Mouse (Mus musculus) limb, embryonic 13.5 days (tissue): ENCODE results near the gene Slc2a12. TPM values are rescaled to one million over a fixed set of nuclear protein-coding genes. Genes with fewer than 3 reads are reported as not detected.

ENCODE experiments used
- ATAC-seq: fragments of 200-750 bp; cut with Nextera tagmentation; 2 replicates; pipeline ENCODE4 v1.8.0; 2017; ENCODE audit warnings: low read depth, moderate number of reproducible peaks, moderate TSS enrichment; ENCODE audit not compliant: low FRiP score
- H3K27ac ChIP-seq: fragments of 300-500 bp; sonication (generic); 2 replicates; pipeline ENCODE4 v1.5.1; 2015; ENCODE audit warnings: inconsistent platforms, mild to moderate bottlenecking, moderate library complexity
- H3K27me3 ChIP-seq: fragments of 300-500 bp; sonication (generic); 2 replicates; pipeline ENCODE4 v1.6.1; 2015; ENCODE audit warnings: mild to moderate bottlenecking, inconsistent platforms
- H3K36me3 ChIP-seq: fragments of 300-500 bp; sonication (generic); 2 replicates; pipeline ENCODE4 v1.6.1; 2015; ENCODE audit warnings: inconsistent platforms, mild to moderate bottlenecking, moderate library complexity
- H3K4me1 ChIP-seq: fragments of 300-500 bp; sonication (generic); 2 replicates; pipeline ENCODE4 v1.6.1; 2015; ENCODE audit warnings: inconsistent platforms
- H3K4me2 ChIP-seq: fragments of 300-500 bp; sonication (generic); replicated peaks from 2 replicates; pipeline ENCODE4 v1.6.1; 2015; ENCODE audit warnings: inconsistent platforms, mild to moderate bottlenecking, moderate library complexity
- H3K4me3 ChIP-seq: fragments of 300-500 bp; sonication (generic); 2 replicates; pipeline ENCODE4 v1.5.1; 2015; ENCODE audit warnings: moderate library complexity, mild to moderate bottlenecking, inconsistent platforms
- H3K9ac ChIP-seq: fragments of 300-500 bp; sonication (generic); 2 replicates; pipeline ENCODE4 v1.6.1; 2015; ENCODE audit warnings: mild to moderate bottlenecking, inconsistent platforms
- H3K9me3 ChIP-seq: fragments of 300-500 bp; sonication (generic); 2 replicates; pipeline ENCODE4 v1.6.1; 2016; ENCODE audit warnings: inconsistent platforms
- WGBS: fragments of 180-500 bp; shearing (Covaris S2); methylation state at CpG from one replicate; pipeline ENCODE4 v1.1.7; 2015; 5-methylcytosine and 5-hydroxymethylcytosine counted together
- polyA plus RNA-seq: library from polyadenylated mRNA; unstranded; fragments of >200 nt; fragmentation: Nextera tagmentation; extraction: Ambion mirVana; gene quantifications from 2 replicates; pipeline ENCODE4 v1.2.1, GENCODE M21; 2015

The Slc2a12 gene
- polyA plus RNA-seq, 1 experiment from 2014 or later, result 2.2 TPM

- Histone ChIP-seq H3K4me2 (no peak overlapping the region), H3K4me1 (no peaks in the 10 kb centered on the region), H3K4me3 (no peak overlapping the region), H3K9me3 (no peaks in the 10 kb centered on the region), H3K27me3 (no peaks in the 10 kb centered on the region), H3K36me3 (no peaks in the 10 kb centered on the region), H3K9ac (no peak overlapping the region), H3K27ac (no peak overlapping the region)
- ATAC-seq, result no peak
- WGBS, result 84% methylated on average over 7 of the region's 7 CpGs
Measured at GRCm38 (mm10) chr10:22631528-22631927, 13.3 kb upstream of the Slc2a12 start.

GRCm38 (mm10) chr10:22631956-22632355 lies 12.9 kb upstream of the Slc2a12 start:
- Histone ChIP-seq H3K4me2 (no peak overlapping the region), H3K9me3 (no peaks in the 10 kb centered on the region), H3K36me3 (no peaks in the 10 kb centered on the region), H3K4me1 (no peaks in the 10 kb centered on the region), H3K27me3 (no peaks in the 10 kb centered on the region), H3K27ac (no peak overlapping the region), H3K4me3 (no peak overlapping the region), H3K9ac (no peak overlapping the region)
- 72% methylated on average over 4 of the region's 4 CpGs for WGBS
- no peak for ATAC-seq

- Histone ChIP-seq H3K4me2 (no peak overlapping the region), H3K4me1 (no peaks in the 10 kb centered on the region), H3K9me3 (no peaks in the 10 kb centered on the region), H3K9ac (no peak overlapping the region), H3K27me3 (no peaks in the 10 kb centered on the region), H3K27ac (no peak overlapping the region), H3K36me3 (no peaks in the 10 kb centered on the region), H3K4me3 (no peak overlapping the region)
- ATAC-seq, result no peak
- WGBS, result 45% methylated on average over 6 of the region's 6 CpGs
Measured at GRCm38 (mm10) chr10:22633406-22634306, 11.2 kb upstream of the Slc2a12 start.

DNA sequence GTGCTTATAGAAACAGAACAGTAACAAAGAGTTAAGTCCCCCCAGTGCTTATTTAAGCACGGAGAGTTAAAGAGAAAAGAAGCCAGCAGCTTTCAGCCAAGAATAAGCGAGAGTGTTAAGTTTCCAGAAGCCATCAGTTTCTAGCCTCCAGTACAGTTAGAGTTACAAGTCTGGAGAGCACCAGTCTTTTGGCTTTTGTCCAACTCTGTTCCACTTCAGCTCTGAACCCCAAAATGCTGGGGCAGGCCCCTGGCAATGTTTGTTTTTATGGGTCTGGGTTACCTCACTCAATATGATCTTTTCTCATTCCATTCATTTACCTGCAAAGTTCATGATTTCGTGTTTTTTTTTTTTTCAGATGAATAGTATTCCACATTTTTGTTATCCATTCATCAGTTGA lies 7.6 kb upstream of the Slc2a12 start:
- Histone ChIP-seq H3K4me2 (no peak overlapping the region), H3K36me3 (no peaks in the 10 kb centered on the region), H3K27ac (no peak overlapping the region), H3K4me1 (no peaks in the 10 kb centered on the region), H3K9ac (no peak overlapping the region), H3K9me3 (no peaks in the 10 kb centered on the region), H3K4me3 (no peak overlapping the region), H3K27me3 (no peaks in the 10 kb centered on the region)
- ATAC-seq, result 0 out of 2 replicates have a peak, but pooled peaks have one; percentile 8
- 23% methylated on average over 3 of the region's 3 CpGs for WGBS

DNA sequence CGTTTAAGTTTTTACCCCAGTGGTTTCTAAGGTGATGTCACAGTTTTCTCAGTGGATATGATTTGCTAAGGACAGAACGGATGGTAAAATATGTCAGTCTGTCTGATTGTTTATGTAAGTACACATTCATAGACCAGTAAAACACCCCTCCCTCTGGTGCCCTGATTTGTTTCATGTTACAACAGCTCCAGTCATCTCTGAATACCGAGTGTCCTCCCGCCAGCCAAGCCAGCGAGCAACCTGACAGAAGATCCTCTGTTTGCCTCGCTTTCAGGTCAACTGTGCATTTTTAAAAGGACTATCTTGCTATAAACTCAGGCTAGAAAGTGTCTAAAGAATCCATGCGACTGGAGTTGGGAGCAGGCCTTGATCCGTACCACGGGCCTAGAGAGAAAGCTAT lies 640 bp upstream of the Slc2a12 start:
- Histone ChIP-seq H3K36me3 (no peaks in the 10 kb centered on the region), H3K4me2 (peak overlapping the region; percentile 72; the same call in 1 of the 2 replicates), H3K9me3 (peaks cover 10% of the 10 kb centered on the region), H3K27me3 (no peaks in the 10 kb centered on the region), H3K4me3 (no peak overlapping the region), H3K4me1 (0 out of 2 replicates have a peak, but pooled peaks cover 10% of the 10 kb centered on the region), H3K27ac (peak overlapping the region; percentile 70; the same call in 1 of the 2 replicates), H3K9ac (no peak overlapping the region)
- 66% methylated on average over 9 of the region's 9 CpGs for WGBS
- no peak for ATAC-seq

GRCm38 (mm10) chr10:22648702-22649101 lies 3.9 kb downstream of the Slc2a12 start:
- peaks cover 10% of the 10 kb centered on the region for H3K9me3 ChIP-seq
- H3K36me3 ChIP-seq, result no peaks in the 10 kb centered on the region
- no peak for ATAC-seq
- H3K4me2 ChIP-seq, result no peak overlapping the region
- no peak overlapping the region for H3K4me3 ChIP-seq
- H3K27me3 ChIP-seq, result no peaks in the 10 kb centered on the region
- no peak overlapping the region for H3K9ac ChIP-seq
- 59% methylated on average over 4 of the region's 4 CpGs for WGBS
- 0 out of 2 replicates have a peak, but pooled peaks cover 13% of the 10 kb centered on the region for H3K4me1 ChIP-seq
- H3K27ac ChIP-seq, result no peak overlapping the region

GRCm38 (mm10) chr10:22653820-22654219 lies 9.0 kb downstream of the Slc2a12 start:
- WGBS, result 43% methylated on average over 6 of the region's 6 CpGs
- H3K9ac ChIP-seq, result no peak overlapping the region

GRCm38 (mm10) chr10:22658534-22659385 lies 13.9 kb downstream of the Slc2a12 start:
- Histone ChIP-seq H3K4me3 (no peak overlapping the region), H3K27me3 (0 out of 2 replicates have a peak, but pooled peaks cover 3% of the 10 kb centered on the region), H3K9ac (no peak overlapping the region), H3K36me3 (no peaks in the 10 kb centered on the region), H3K4me1 (peaks cover 20% of the 10 kb centered on the region), H3K4me2 (peak overlapping the region; percentile 30; the same call in 1 of the 2 replicates), H3K27ac (peak overlapping the region; percentile 34; the same call in 1 of the 2 replicates), H3K9me3 (no peaks in the 10 kb centered on the region)
- 33% methylated on average over 23 of the region's 23 CpGs for WGBS
- peak; percentile 87 for ATAC-seq

More at GRCm38 (mm10) chr10:22653820-22654219, 9.0 kb downstream of the Slc2a12 start:
- H3K4me3 ChIP-seq, result no peak overlapping the region
- H3K36me3 ChIP-seq, result no peaks in the 10 kb centered on the region
- H3K9me3 ChIP-seq, result no peaks in the 10 kb centered on the region
- H3K27ac ChIP-seq, result peak overlapping the region; percentile 22; the same call in 1 of the 2 replicates
- H3K27me3 ChIP-seq, result no peaks in the 10 kb centered on the region
- peaks cover 16% of the 10 kb centered on the region for H3K4me1 ChIP-seq
- no peak for ATAC-seq
- H3K4me2 ChIP-seq, result no peak overlapping the region

- Histone ChIP-seq H3K4me2 (no peak overlapping the region), H3K4me1 (peaks cover 18% of the 10 kb centered on the region), H3K9me3 (no peaks in the 10 kb centered on the region), H3K27ac (peak overlapping the region; percentile 34; the same call in 1 of the 2 replicates), H3K36me3 (no peaks in the 10 kb centered on the region), H3K4me3 (no peak overlapping the region), H3K9ac (no peak overlapping the region), H3K27me3 (0 out of 2 replicates have a peak, but pooled peaks cover 3% of the 10 kb centered on the region)
- WGBS, result 82% methylated on average over 10 of the region's 10 CpGs
- no peak for ATAC-seq
Measured at GRCm38 (mm10) chr10:22659386-22659725, 14.5 kb downstream of the Slc2a12 start.

DNA sequence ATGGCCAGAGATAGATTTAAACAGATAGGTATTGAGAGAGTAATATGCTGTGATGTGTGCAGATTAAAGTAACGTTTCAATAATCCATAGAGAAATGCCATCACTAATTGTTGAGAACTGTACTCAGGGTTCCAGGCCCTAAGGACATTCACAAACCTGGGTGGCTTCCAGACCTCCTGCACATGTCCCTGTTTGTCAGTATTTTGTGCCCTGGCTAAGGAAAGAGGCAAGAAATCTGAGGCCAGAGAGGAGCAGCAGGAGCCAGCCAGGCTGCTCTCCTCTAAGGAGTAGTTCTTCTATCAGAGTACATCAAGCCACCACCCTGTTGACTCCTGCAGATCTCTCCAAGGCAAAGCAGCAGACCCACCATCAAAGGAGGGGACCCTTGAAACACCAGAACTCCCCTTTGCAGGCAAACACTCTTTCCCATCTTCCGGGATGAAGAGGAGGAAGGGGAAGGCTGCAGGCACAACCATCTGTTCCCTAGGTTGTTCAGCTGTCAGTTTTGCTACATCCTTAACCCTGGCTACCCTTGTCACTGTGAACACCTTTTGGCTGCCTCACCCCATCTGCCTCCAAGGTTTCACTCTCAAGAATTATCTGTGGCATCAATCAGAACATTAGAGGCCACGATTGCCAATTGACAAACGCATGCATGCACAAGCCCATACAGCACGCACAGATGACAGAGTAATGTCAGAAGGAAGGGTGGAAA lies 15.6 kb downstream of the Slc2a12 start:
- Histone ChIP-seq H3K27ac (no peak overlapping the region), H3K36me3 (no peaks in the 10 kb centered on the region), H3K9ac (no peak overlapping the region), H3K4me1 (peaks cover 18% of the 10 kb centered on the region), H3K9me3 (no peaks in the 10 kb centered on the region), H3K4me3 (no peak overlapping the region), H3K4me2 (no peak overlapping the region), H3K27me3 (0 out of 2 replicates have a peak, but pooled peaks cover 3% of the 10 kb centered on the region)
- no peak for ATAC-seq
- 82% methylated on average over 5 of the region's 5 CpGs for WGBS

DNA sequence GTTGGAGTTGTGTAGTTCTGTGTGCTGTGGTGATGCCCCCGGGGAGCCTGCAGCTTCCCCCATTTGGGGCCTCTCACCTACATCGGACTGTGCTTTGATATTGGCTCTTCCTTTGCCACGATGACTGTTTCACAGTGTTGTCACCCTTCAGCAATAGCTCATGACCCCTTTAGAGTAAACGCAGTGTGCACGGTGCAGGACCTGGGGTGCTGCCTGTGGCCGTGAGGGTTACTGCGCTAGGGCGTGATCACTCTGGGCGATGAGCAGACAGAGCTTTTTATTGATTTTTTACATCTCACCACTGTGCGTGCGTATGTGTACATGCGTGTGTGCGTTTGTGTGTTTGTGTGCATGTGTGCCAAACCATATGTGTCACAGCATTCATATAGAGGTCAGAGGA lies 23.7 kb downstream of the Slc2a12 start:
- Histone ChIP-seq H3K4me3 (no peak overlapping the region), H3K4me1 (peaks cover 17% of the 10 kb centered on the region), H3K9me3 (no peaks in the 10 kb centered on the region), H3K36me3 (no peaks in the 10 kb centered on the region), H3K27ac (no peak overlapping the region), H3K4me2 (no peak overlapping the region), H3K9ac (no peak overlapping the region), H3K27me3 (peaks cover 29% of the 10 kb centered on the region)
- no peak for ATAC-seq
- 89% methylated on average over 13 of the region's 13 CpGs for WGBS
